Mouse (Mus musculus): Measurements from ENCODE around the gene Plcb3. TPM values are rescaled to one million over a fixed set of nuclear protein-coding genes. Genes with fewer than 3 reads are reported as not detected.

The Plcb3 gene
- total RNA-seq, 2 experiments from 2014 or later: 13.4 to 13.6 TPM

- intact Hi-C loops (cut with DNase I): no loop called here
These were observed 28.1 kb downstream of the Plcb3 start for GRCm38 (mm10) chr19:6948186-6948585.

GRCm38 (mm10) chr19:6947742-6948141 lies 28.5 kb downstream of the Plcb3 start:
- intact Hi-C loops (cut with DNase I): no loop called here
- DNase-seq (ENCODE audit: low spot score in 2 of 2): no peak

More at GRCm38 (mm10) chr19:6948186-6948585, 28.1 kb downstream of the Plcb3 start:
- no peak for DNase-seq (ENCODE audit: low spot score in 2 of 2)

GRCm38 (mm10) chr19:6943709-6944108 lies 32.6 kb downstream of the Plcb3 start:
- no peak for DNase-seq (ENCODE audit: low spot score in 2 of 2)
- intact Hi-C loops (cut with DNase I): loop anchor here (5.0 kb wide), 1 partner anchor 34 kb away; the partner anchor contains the start of gene Plcb3

GRCm38 (mm10) chr19:6942764-6943163 lies 33.5 kb downstream of the Plcb3 start:
- DNase-seq (ENCODE audit: low spot score in 2 of 2): no peak
- intact Hi-C loops (cut with DNase I): loop anchor here (5.0 kb wide), 1 partner anchor 35 kb away; the partner anchor contains the start of gene Plcb3

- intact Hi-C loops (cut with DNase I): loop anchor here (5.0 kb wide), 1 partner anchor 35 kb away; the partner anchor contains the start of gene Plcb3
- peak; percentile 91 to 92 for DNase-seq (ENCODE audit: low spot score in 2 of 2)
These were observed 34.0 kb downstream of the Plcb3 start, which contains the start of gene Gpr137 for GRCm38 (mm10) chr19:6942249-6942691. Gene Gpr137 (minus strand): TSS chr19:6942480.

GRCm38 (mm10) chr19:6941372-6942248 lies 34.7 kb downstream of the Plcb3 start, which contains the start of gene Bad:
Gene Bad (plus strand): TSS chr19:6941861.
- intact Hi-C loops (cut with DNase I): loop anchor here (5.0 kb wide), 1 partner anchor 36 kb away; the partner anchor contains the start of gene Plcb3
- peak; percentile 90 to 96 for DNase-seq (ENCODE audit: low spot score in 2 of 2)

- intact Hi-C loops (cut with DNase I): loop anchor here (5.0 kb wide), 1 partner anchor 37 kb away; the partner anchor contains the start of gene Plcb3
- no peak for DNase-seq (ENCODE audit: low spot score in 2 of 2)
These were observed 35.6 kb downstream of the Plcb3 start for GRCm38 (mm10) chr19:6940396-6941351.

GRCm38 (mm10) chr19:6939106-6940002 lies 36.9 kb downstream of the Plcb3 start:
- intact Hi-C loops (cut with DNase I): loop anchor here (5.0 to 10.0 kb wide), 2 partner anchors 38 to 445 kb away; partner anchors contain the start of gene Plcb3
- no peak for DNase-seq (ENCODE audit: low spot score in 2 of 2)

- no peak for DNase-seq (ENCODE audit: low spot score in 2 of 2)
- intact Hi-C loops (cut with DNase I): loop anchor here (10.0 kb wide), 1 partner anchor 443 kb away; no protein-coding TSS in a partner anchor
These were observed 38.5 kb downstream of the Plcb3 start for GRCm38 (mm10) chr19:6937541-6938465.

- intact Hi-C loops (cut with DNase I): loop anchor here (10.0 kb wide), 1 partner anchor 441 kb away; no protein-coding TSS in a partner anchor
- DNase-seq (ENCODE audit: low spot score in 2 of 2): no peak
These were observed 40.0 kb downstream of the Plcb3 start for GRCm38 (mm10) chr19:6936299-6936698.

- no peak for DNase-seq (ENCODE audit: low spot score in 2 of 2)
- intact Hi-C loops (cut with DNase I): loop anchor here (5.0 to 10.0 kb wide), 2 partner anchors 83 to 440 kb away; partner anchors contain the start of gene Fermt3
These were observed 41.9 kb downstream of the Plcb3 start, which contains the start of gene Kcnk4 for GRCm38 (mm10) chr19:6934195-6934977. Gene Kcnk4 (minus strand): TSS chr19:6934515.

GRCm38 (mm10) chr19:6933436-6934194 lies 42.7 kb downstream of the Plcb3 start:
- intact Hi-C loops (cut with DNase I): loop anchor here (5.0 to 10.0 kb wide), 2 partner anchors 84 to 439 kb away; partner anchors contain the start of gene Fermt3
- peak; percentile 56 to 63 for DNase-seq (ENCODE audit: low spot score in 2 of 2)

- intact Hi-C loops (cut with DNase I): loop anchor here (5.0 to 10.0 kb wide), 2 partner anchors 84 to 438 kb away; partner anchors contain the start of gene Fermt3
These were observed 43.2 kb downstream of the Plcb3 start for GRCm38 (mm10) chr19:6933102-6933435.

GRCm38 (mm10) chr19:6932018-6932417 lies 44.3 kb downstream of the Plcb3 start:
- no peak for DNase-seq (ENCODE audit: low spot score in 2 of 2)
- intact Hi-C loops (cut with DNase I): loop anchor here (5.0 to 10.0 kb wide), 2 partner anchors 85 to 437 kb away; partner anchors contain the start of gene Fermt3

More at GRCm38 (mm10) chr19:6933102-6933435, 43.2 kb downstream of the Plcb3 start:
- no peak for DNase-seq (ENCODE audit: low spot score in 2 of 2)

GRCm38 (mm10) chr19:6931002-6931401 lies 45.3 kb downstream of the Plcb3 start:
- DNase-seq (ENCODE audit: low spot score in 2 of 2): no peak
- intact Hi-C loops (cut with DNase I): loop anchor here (5.0 to 10.0 kb wide), 2 partner anchors 86 to 436 kb away; partner anchors contain the start of gene Fermt3
